Mouse (Mus musculus) CH12.LX (cell line): ENCODE data around the gene Ddx6. TPM values are rescaled to one million over a fixed set of nuclear protein-coding genes. Genes with fewer than 3 reads are reported as not detected.

ENCODE experiments used
- DNase-seq: peaks from one replicate; pipeline ENCODE4 v3.0.0-alpha.2; 2013; ENCODE audit errors: extremely low read depth
- H3K27ac ChIP-seq: 2 replicates; pipeline ENCODE4 v1.5.1; 2012; ENCODE audit warnings: low read depth, mild to moderate bottlenecking, control low read depth, moderate library complexity; ENCODE audit not compliant: insufficient read depth
- H3K27me3 ChIP-seq: replicated peaks from 2 replicates; pipeline ENCODE3; 2012; ENCODE audit warnings: inconsistent platforms
- H3K36me3 ChIP-seq, 2 experiments: replicated peaks in 1 of 2; 2 replicates each; pipeline versions ENCODE3 to v1.6.1; 2012; ENCODE audit warnings: inconsistent platforms in 1 of 2, low read length in 1 of 2, mild to moderate bottlenecking in 1 of 2, mixed read lengths in 1 of 2, moderate library complexity in 1 of 2; ENCODE audit not compliant: control insufficient read depth in 1 of 2, insufficient read depth in 1 of 2
- H3K4me1 ChIP-seq, 2 experiments: 2 replicates each; pipeline ENCODE4 v1.6.1; 2012; ENCODE audit warnings: inconsistent platforms in 1 of 2, moderate library complexity in 1 of 2; ENCODE audit not compliant: insufficient read depth in 2 of 2, control insufficient read depth in 1 of 2
- H3K4me2 ChIP-seq: 2 replicates; pipeline ENCODE4 v1.6.1; 2012; ENCODE audit warnings: low read depth, mild to moderate bottlenecking, control low read depth; ENCODE audit not compliant: poor library complexity, insufficient read depth, severe bottlenecking
- H3K4me3 ChIP-seq, 3 experiments: fragments of 150-350 bp in 1 of 3; sonication (generic) in 1 of 3; replicated peaks in 1 of 3; 2 replicates each; pipeline versions ENCODE3 to v1.5.1; 2011 to 2012; ENCODE audit warnings: low read depth in 2 of 3, low read length in 2 of 3, mild to moderate bottlenecking in 2 of 3, moderate library complexity in 2 of 3, control low read depth in 1 of 3, improper control_type of control experiment in 1 of 3, inconsistent platforms in 1 of 3, mixed read lengths in 1 of 3; ENCODE audit not compliant: poor library complexity in 1 of 3
- H3K79me2 ChIP-seq: replicated peaks from 2 replicates; pipeline ENCODE4 v1.6.1; 2012; ENCODE audit warnings: mild to moderate bottlenecking, moderate library complexity; ENCODE audit not compliant: control insufficient read depth, poor library complexity, insufficient read depth, severe bottlenecking; ENCODE audit errors: extremely low read depth
- H3K9ac ChIP-seq: 2 replicates; pipeline ENCODE4 v1.6.1; 2012; ENCODE audit warnings: low read depth, mild to moderate bottlenecking, control low read depth, moderate library complexity; ENCODE audit not compliant: insufficient read depth
- H3K9me3 ChIP-seq: replicated peaks from 2 replicates; pipeline ENCODE3; 2012; ENCODE audit warnings: low read length, inconsistent platforms, mixed read lengths
- CHD1 ChIP-seq: IDR thresholded peaks from 2 replicates; pipeline ENCODE4 v1.6.1; 2012; ENCODE audit warnings: low read depth, low read length, improper control_type of control experiment, inconsistent platforms
- CHD2 ChIP-seq: IDR thresholded peaks from 2 replicates; pipeline ENCODE4 v1.6.1; 2011; ENCODE audit warnings: low read length, improper control_type of control experiment
- CTCF ChIP-seq, 2 experiments: IDR thresholded peaks in 1 of 2; conservative IDR thresholded peaks in 1 of 2; 2 replicates each; pipeline ENCODE4 v1.5.1; 2011 to 2012; ENCODE audit warnings: low read depth in 2 of 2, low read length in 2 of 2, improper control_type of control experiment in 1 of 2, inconsistent platforms in 1 of 2, mild to moderate bottlenecking in 1 of 2, moderate library complexity in 1 of 2
- E2F4 ChIP-seq: IDR thresholded peaks from 2 replicates; pipeline ENCODE4 v1.6.1; 2011; ENCODE audit warnings: low read depth, low read length, improper control_type of control experiment; ENCODE audit not compliant: insufficient replicate concordance
- EP300 ChIP-seq: IDR thresholded peaks from 2 replicates; pipeline ENCODE4 v1.6.1; 2011; ENCODE audit warnings: low read length, improper control_type of control experiment
- ETS1 ChIP-seq: conservative IDR thresholded peaks from 2 replicates; pipeline ENCODE4 v1.6.1; 2012; ENCODE audit warnings: low read depth, mild to moderate bottlenecking, inconsistent platforms, low read length, improper control_type of control experiment, moderate library complexity
- GABPA ChIP-seq: IDR thresholded peaks from 2 replicates; pipeline ENCODE4 v1.6.1; 2012; ENCODE audit warnings: low read depth, low read length, improper control_type of control experiment, inconsistent platforms; ENCODE audit not compliant: insufficient replicate concordance
- HCFC1 ChIP-seq: IDR thresholded peaks from 2 replicates; pipeline ENCODE4 v1.6.1; 2012; ENCODE audit warnings: low read depth, mild to moderate bottlenecking, inconsistent platforms, low read length, improper control_type of control experiment
- JUN ChIP-seq: IDR thresholded peaks from 2 replicates; pipeline ENCODE4 v1.6.1; 2011; ENCODE audit warnings: low read depth, mild to moderate bottlenecking, low read length, improper control_type of control experiment, moderate library complexity; ENCODE audit not compliant: insufficient read depth
- KAT2A ChIP-seq: IDR thresholded peaks from 2 replicates; pipeline ENCODE4 v1.6.1; 2012; ENCODE audit warnings: low read length, improper control_type of control experiment, inconsistent platforms; ENCODE audit not compliant: insufficient replicate concordance
- MAFK ChIP-seq: IDR thresholded peaks from 2 replicates; pipeline ENCODE4 v1.6.1; 2011; ENCODE audit warnings: low read length, improper control_type of control experiment; ENCODE audit not compliant: insufficient replicate concordance
- MAX ChIP-seq: IDR thresholded peaks from 2 replicates; pipeline ENCODE4 v1.6.1; 2011; ENCODE audit warnings: low read length, improper control_type of control experiment
- MEF2A ChIP-seq: IDR thresholded peaks from 2 replicates; pipeline ENCODE4 v1.6.1; 2014; ENCODE audit warnings: low read depth, mild to moderate bottlenecking, inconsistent platforms, low read length, improper control_type of control experiment, borderline replicate concordance
- MXI1 ChIP-seq: IDR thresholded peaks from 2 replicates; pipeline ENCODE4 v1.6.1; 2011; ENCODE audit warnings: mild to moderate bottlenecking, low read depth, low read length, improper control_type of control experiment
- NELFE ChIP-seq: IDR thresholded peaks from 2 replicates; pipeline ENCODE4 v1.6.1; 2011; ENCODE audit warnings: low read depth, low read length, improper control_type of control experiment
- NRF1 ChIP-seq: IDR thresholded peaks from 2 replicates; pipeline ENCODE4 v1.6.1; 2014; ENCODE audit warnings: low read depth, mild to moderate bottlenecking, inconsistent platforms, low read length, improper control_type of control experiment, moderate library complexity
- PAX5 ChIP-seq: IDR thresholded peaks from 2 replicates; pipeline ENCODE4 v1.6.1; 2012; ENCODE audit warnings: low read length, inconsistent platforms, mixed read lengths
- POLR2A ChIP-seq: IDR thresholded peaks from 2 replicates; pipeline ENCODE4 v1.6.1; 2011; ENCODE audit warnings: low read depth, mild to moderate bottlenecking, improper control_type of control experiment, low read length
- POLR2AphosphoS2 ChIP-seq: IDR thresholded peaks from 2 replicates; pipeline ENCODE4 v1.6.1; 2011; ENCODE audit warnings: low read depth, low read length, improper control_type of control experiment
- RAD21 ChIP-seq: IDR thresholded peaks from 2 replicates; pipeline ENCODE4 v1.6.1; 2011; ENCODE audit warnings: low read depth, mild to moderate bottlenecking, low read length, improper control_type of control experiment, moderate library complexity
- RCOR1 ChIP-seq: conservative IDR thresholded peaks from 2 replicates; pipeline ENCODE4 v1.6.1; 2012; ENCODE audit warnings: low read depth, mild to moderate bottlenecking, inconsistent platforms, low read length, improper control_type of control experiment
- SIN3A ChIP-seq: IDR thresholded peaks from 2 replicates; pipeline ENCODE4 v1.6.1; 2012; ENCODE audit warnings: low read length, improper control_type of control experiment, inconsistent platforms
- SMC3 ChIP-seq: IDR thresholded peaks from 2 replicates; pipeline ENCODE4 v1.6.1; 2011; ENCODE audit warnings: low read depth, low read length, improper control_type of control experiment
- TBP ChIP-seq: conservative IDR thresholded peaks from 2 replicates; pipeline ENCODE4 v1.6.1; 2011; ENCODE audit warnings: low read depth, low read length, improper control_type of control experiment
- TCF12 ChIP-seq: IDR thresholded peaks from 2 replicates; pipeline ENCODE4 v1.6.1; 2014; ENCODE audit warnings: low read depth, mild to moderate bottlenecking, inconsistent platforms, low read length, improper control_type of control experiment
- UBTF ChIP-seq: IDR thresholded peaks from 2 replicates; pipeline ENCODE4 v1.6.1; 2012; ENCODE audit warnings: low read depth, mild to moderate bottlenecking, inconsistent platforms, low read length, improper control_type of control experiment, moderate library complexity
- USF1 ChIP-seq: IDR thresholded peaks from 2 replicates; pipeline ENCODE4 v1.6.1; 2014; ENCODE audit warnings: low read depth, mild to moderate bottlenecking, inconsistent platforms, low read length, improper control_type of control experiment
- USF2 ChIP-seq: conservative IDR thresholded peaks from 2 replicates; pipeline ENCODE4 v1.6.1; 2011; ENCODE audit warnings: low read depth, low read length, improper control_type of control experiment
- ZC3H11A ChIP-seq: IDR thresholded peaks from 2 replicates; pipeline ENCODE4 v1.6.1; 2012; ENCODE audit warnings: low read depth, mild to moderate bottlenecking, inconsistent platforms, low read length, improper control_type of control experiment
- dilution Hi-C: fragments of 300-500 bp; cut with MboI; formaldehyde crosslinking; loops from 2 replicates; pipeline ENCODE4 v1.14.3; 2020; ENCODE audit warnings: low sequenced_read_pairs; ENCODE audit not compliant: extremely low pct_unique_long_range_greater_than_20kb, extremely low pct_ligation_motif_present
- in situ Hi-C: fragments of 300-500 bp; cut with MboI; formaldehyde crosslinking; loops from 3 replicates; pipeline ENCODE4 v1.14.3; 2019; ENCODE audit warnings: low sequenced_read_pairs, low pct_ligation_motif_present, low pct_unique_long_range_greater_than_20kb, mixed read lengths
- polyA plus RNA-seq: library from polyadenylated mRNA; unstranded; fragments of >175 nt; gene quantifications from 2 replicates; pipeline ENCODE4 v1.2.1, GENCODE M21; 2012; ENCODE audit warnings: low read depth; ENCODE audit not compliant: insufficient read length
- total RNA-seq, 2 experiments: library from RNA; depleted of rRNA; stranded (reverse); fragments of 300-350 nt in 1 of 2; fragments of >200 nt in 1 of 2; gene quantifications; 2 replicates each; pipeline ENCODE4 v1.2.3; 2012 to 2014

The Ddx6 gene
- total and polyA plus RNA-seq, 3 experiments = 41.5 to 81.2 (median 71.4) TPM

GRCm38 (mm10) chr9:44644186-44644585 lies 39.5 kb downstream of the Ddx6 start:
- Histone ChIP-seq H3K4me2 (no peak overlapping the region), H3K27me3 (peaks cover 1% of the 10 kb centered on the region), H3K4me3 (no peak overlapping the region), H3K9ac (no peak overlapping the region), H3K27ac (no peak overlapping the region), H3K4me1 (peaks cover 20 to 55% of the 10 kb centered on the region in 2 experiments), H3K9me3 (peaks cover 6% of the 10 kb centered on the region), H3K79me2 (no peaks in the 10 kb centered on the region), H3K36me3 (peaks cover 0 to 2% of the 10 kb centered on the region in 2 experiments)
- TF ChIP-seq CHD2 (no peak), NRF1 (no peak), CHD1 (no peak), POLR2AphosphoS2 (no peak), MEF2A (no peak), NELFE (no peak), MAFK (no peak), MAX (no peak), CTCF (conservative IDR thresholded peaks at IDR 0.05 in 1 of 2, IDR thresholded peaks at IDR 0.05 in 1 of 2; ENCODE audit: low read depth in 2 of 2, low read length in 2 of 2) (no peak), TBP (no peak), USF1 (no peak), E2F4 (no peak), PAX5 (no peak), ETS1 (no peak), USF2 (no peak)
- in situ Hi-C loops (no loop called here), dilution Hi-C loops (no loop called here)
- no peak for DNase-seq

GRCm38 (mm10) chr9:44645481-44645880 lies 40.8 kb downstream of the Ddx6 start:
- H3K9ac ChIP-seq = no peak overlapping the region; the same call in 1 of the 2 replicates
- H3K36me3 ChIP-seq = peaks cover 0 to 2% of the 10 kb centered on the region in 2 experiments
- TF ChIP-seq CTCF (conservative IDR thresholded peaks at IDR 0.05 in 1 of 2, IDR thresholded peaks at IDR 0.05 in 1 of 2; ENCODE audit: low read depth in 2 of 2, low read length in 2 of 2) (peak in 1 of 2 experiments; percentile 28; a peak in 2 of 4 replicates), PAX5 (no peak), RCOR1 (no peak), TCF12 (no peak), EP300 (no peak), MEF2A (no peak), ZC3H11A (no peak), RAD21 (peak; percentile 31), POLR2A (no peak), E2F4 (no peak), USF1 (no peak), GABPA (no peak), SIN3A (no peak), POLR2AphosphoS2 (no peak), JUN (no peak), MAFK (no peak), CHD1 (no peak), MXI1 (no peak), SMC3 (0 out of 2 replicates have a peak, but pooled peaks have one; percentile 11), USF2 (no peak), HCFC1 (no peak), KAT2A (no peak), UBTF (no peak), CHD2 (no peak)
- peak overlapping the region; percentile 46; the same call in 1 of the 2 replicates for H3K27ac ChIP-seq
- peak; percentile 43 for DNase-seq
- H3K4me1 ChIP-seq = peaks cover 22 to 54% of the 10 kb centered on the region in 2 experiments
- dilution Hi-C loops = no loop called here
- no peaks in the 10 kb centered on the region for H3K79me2 ChIP-seq
- H3K4me2 ChIP-seq = peak overlapping the region; percentile 17
- peaks cover 14% of the 10 kb centered on the region for H3K27me3 ChIP-seq
- in situ Hi-C loops = loop anchor here (5.0 kb wide), 3 partner anchors 33 to 183 kb away; no protein-coding TSS in a partner anchor
- peaks cover 6% of the 10 kb centered on the region for H3K9me3 ChIP-seq
- H3K4me3 ChIP-seq = peak overlapping the region in 1 of 3 experiments; percentile 2
